Mouse (Mus musculus) hindbrain, embryonic 12.5 days (tissue): ENCODE results near the gene Mpz. TPM values are rescaled to one million over a fixed set of nuclear protein-coding genes. Genes with fewer than 3 reads are reported as not detected.

ENCODE experiments used
- polyA plus RNA-seq: library from polyadenylated mRNA; unstranded; fragments of >200 nt; fragmentation: Nextera tagmentation; extraction: Ambion mirVana; gene quantifications from 2 replicates; pipeline ENCODE4 v1.2.1, GENCODE M21; 2016

Mpz gene
- polyA plus RNA-seq, 1 experiment from 2014 or later, result 2.4 TPM

Other genes with a start within 250 kb of the Mpz start
- gene Fcrlb, start 237.8 kb upstream of the Mpz start, polyA plus RNA-seq, result not detected in 2 replicates
- not detected in 2 replicates for gene Fcrla, start 223.1 kb upstream of the Mpz start, polyA plus RNA-seq
- gene Fcgr2b, start 174.2 kb upstream of the Mpz start, polyA plus RNA-seq, result 0.43 and 0.49 TPM in 2 replicates
- 0.25 and 0.45 TPM in 2 replicates for gene Fcgr4, start 131.8 kb upstream of the Mpz start, polyA plus RNA-seq
- gene Fcgr3, start 85.8 kb upstream of the Mpz start, polyA plus RNA-seq, result 7.2 and 9.1 TPM in 2 replicates
- gene Cfap126, start 36.8 kb upstream of the Mpz start, polyA plus RNA-seq, result 9.8 and 14.1 TPM in 2 replicates
- 214 and 218 TPM in 2 replicates for gene Sdhc, start 108 bp upstream of the Mpz start, polyA plus RNA-seq
- 22.8 and 28.7 TPM in 2 replicates for gene Pcp4l1, start 45.6 kb downstream of the Mpz start, polyA plus RNA-seq
- 0.15 and 0.39 TPM in 2 replicates for gene Nr1i3, start 63.3 kb downstream of the Mpz start, polyA plus RNA-seq
- gene Tomm40l, start 71.8 kb downstream of the Mpz start, polyA plus RNA-seq, result 28.1 and 31.9 TPM in 2 replicates
- 2.7 and 4.2 TPM in 2 replicates for gene Apoa2, start 74.3 kb downstream of the Mpz start, polyA plus RNA-seq
- gene Fcer1g, start 83.7 kb downstream of the Mpz start, polyA plus RNA-seq, result 22.1 and 24.1 TPM in 2 replicates
- 8.5 and 10.6 TPM in 2 replicates for gene Adamts4, start 99.7 kb downstream of the Mpz start, polyA plus RNA-seq
- gene Ndufs2, start 100.7 kb downstream of the Mpz start, polyA plus RNA-seq, result 209 and 227 TPM in 2 replicates
- gene B4galt3, start 119.6 kb downstream of the Mpz start, polyA plus RNA-seq, result 83.6 and 85.6 TPM in 2 replicates
- gene Ppox, start 130.5 kb downstream of the Mpz start, polyA plus RNA-seq, result 60.5 and 60.9 TPM in 2 replicates
- 114 and 117 TPM in 2 replicates for gene Usp21, start 137.3 kb downstream of the Mpz start, polyA plus RNA-seq
- gene Ufc1, start 144.3 kb downstream of the Mpz start, polyA plus RNA-seq, result 106 and 108 TPM in 2 replicates
- 54.6 and 58.9 TPM in 2 replicates for gene Dedd, start 178.4 kb downstream of the Mpz start, polyA plus RNA-seq
- 47.4 and 48.1 TPM in 2 replicates for gene Nit1, start 194.9 kb downstream of the Mpz start, polyA plus RNA-seq
- gene Pfdn2, start 195.0 kb downstream of the Mpz start, polyA plus RNA-seq, result 134 and 149 TPM in 2 replicates
- gene Klhdc9, start 210.1 kb downstream of the Mpz start, polyA plus RNA-seq, result 2.0 and 3.6 TPM in 2 replicates
- gene Nectin4, start 219.4 kb downstream of the Mpz start, polyA plus RNA-seq, result 1.6 and 1.7 TPM in 2 replicates
- 0.83 and 0.98 TPM in 2 replicates for gene Arhgap30, start 238.2 kb downstream of the Mpz start, polyA plus RNA-seq